Mouse (Mus musculus): ENCODE measurements around the gene Gm9833.

The Gm9833 gene

DNA sequence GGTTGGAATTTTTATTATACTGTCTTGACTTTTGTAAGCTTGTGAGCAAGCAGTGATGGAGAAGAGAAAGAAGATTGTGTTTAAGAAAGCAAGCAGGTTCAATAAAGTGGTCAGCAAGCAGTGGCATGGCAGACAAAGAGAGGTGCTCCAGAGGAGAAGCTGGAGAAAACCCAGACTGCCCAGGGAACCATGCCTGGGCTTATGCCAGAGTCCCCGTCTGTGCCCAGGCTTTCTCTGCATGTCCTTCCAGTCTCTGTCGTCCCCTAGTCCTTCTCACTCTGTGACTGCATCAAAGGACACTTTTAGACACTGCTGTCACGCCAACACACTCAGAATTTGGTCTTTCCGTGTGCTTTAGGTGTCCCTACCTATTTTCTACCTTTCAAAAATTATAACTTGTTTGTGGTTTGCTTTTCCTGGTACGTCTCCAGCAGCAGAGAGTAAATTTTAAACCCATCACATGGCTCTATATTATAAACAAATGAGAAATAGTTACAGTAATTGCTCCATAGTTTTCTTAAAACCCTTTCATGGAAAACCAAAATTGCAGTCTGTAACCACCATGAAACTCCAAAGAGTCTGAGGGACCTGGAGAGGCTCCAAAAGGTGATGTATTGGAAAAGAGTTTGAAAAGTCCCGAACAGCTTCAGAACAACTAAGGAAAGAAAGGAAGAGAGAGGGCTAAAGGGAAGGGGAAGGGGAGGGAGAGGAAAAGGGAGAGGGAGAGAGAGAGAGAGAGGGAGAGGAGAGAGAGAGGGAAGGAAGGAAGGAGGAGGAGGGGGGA, 34.2 kb downstream of the Gm9833 start:
- DNase-seq (ENCODE audit: low spot score in 2 of 2), result no peak

DNA sequence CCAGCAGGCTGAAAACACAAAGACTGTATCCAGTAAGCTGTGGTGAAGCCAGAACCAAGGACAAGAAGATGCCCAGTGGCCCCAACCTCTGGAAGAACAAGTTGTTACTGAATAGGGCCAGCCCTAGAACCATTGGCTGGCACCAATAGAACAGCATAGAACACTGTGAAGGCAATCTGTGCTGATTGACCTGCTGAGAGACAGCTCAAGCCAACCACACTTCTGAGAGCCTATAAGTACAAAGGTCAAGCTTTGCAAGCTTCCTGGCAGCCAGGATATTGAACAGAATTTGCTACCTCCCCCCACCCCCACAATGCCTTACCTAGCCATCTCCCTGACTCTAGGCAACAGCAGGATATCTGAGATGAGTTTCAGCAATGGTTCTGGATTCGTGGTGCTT, 35.7 kb downstream of the Gm9833 start:
- DNase-seq (ENCODE audit: low spot score in 2 of 2), result no peak

DNA sequence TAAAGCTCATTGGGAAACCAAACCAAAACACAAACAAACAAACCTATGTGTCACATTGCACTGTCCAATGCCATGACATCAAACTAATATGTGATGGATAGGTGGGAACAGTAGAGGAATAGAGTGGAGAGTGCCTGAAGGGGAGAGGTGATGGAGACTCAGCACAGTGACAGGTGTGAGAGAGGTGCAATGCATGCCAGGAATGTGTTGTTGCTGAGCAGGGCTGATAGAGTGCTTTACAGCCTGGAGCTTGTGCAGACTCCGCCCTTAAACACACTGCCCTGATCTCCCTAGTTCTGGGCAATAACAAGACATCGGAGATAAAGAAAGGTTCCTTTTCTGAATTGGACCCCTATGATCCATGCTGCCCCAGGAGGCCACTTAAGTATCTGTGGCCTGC, 36.2 kb downstream of the Gm9833 start:
- no peak for DNase-seq (ENCODE audit: low spot score in 2 of 2)

DNA sequence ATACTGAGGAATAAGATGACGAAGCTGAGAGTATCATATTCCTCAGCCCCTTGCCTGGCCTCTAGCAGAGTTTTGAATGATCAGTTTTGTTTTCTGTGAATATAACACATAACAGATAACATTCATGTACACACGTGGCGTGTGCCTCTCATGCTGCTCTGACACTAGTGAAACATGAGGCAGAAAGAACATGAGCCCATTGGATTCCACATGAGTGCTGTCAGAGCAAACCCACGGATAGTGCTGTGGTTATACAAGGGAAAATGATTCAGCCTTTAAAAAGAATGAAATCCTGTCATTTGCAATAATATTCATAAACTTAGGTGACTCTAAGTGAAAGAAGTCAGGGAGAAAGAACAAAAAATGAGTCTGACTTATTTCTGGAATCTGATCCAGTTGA, 37.4 kb downstream of the Gm9833 start:
- DNase-seq (ENCODE audit: low spot score in 2 of 2), result no peak

- DNase-seq (ENCODE audit: low spot score in 2 of 2), result no peak
Measured at GRCm38 (mm10) chr3:10126036-10126435, 38.1 kb downstream of the Gm9833 start.

DNA sequence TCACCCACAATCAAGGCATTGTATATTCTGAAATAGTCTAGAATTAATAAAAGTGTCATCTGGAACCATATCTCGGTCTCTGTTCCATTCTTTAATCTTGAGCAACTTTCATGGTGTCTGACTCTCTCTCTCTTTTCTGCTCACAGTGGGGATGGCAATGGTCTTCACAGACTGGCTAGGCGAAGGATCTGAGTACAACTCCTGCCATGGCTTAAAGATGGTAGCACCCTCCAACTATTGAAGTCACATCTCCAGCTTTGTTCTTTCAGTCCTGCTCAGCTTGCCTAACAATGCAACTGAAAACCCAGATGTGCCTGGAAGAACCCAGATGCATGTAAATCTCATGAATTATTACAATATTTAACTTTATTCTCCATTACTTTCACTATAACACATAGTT, 38.6 kb downstream of the Gm9833 start:
- no peak for DNase-seq (ENCODE audit: low spot score in 2 of 2)

- DNase-seq (ENCODE audit: low spot score in 2 of 2), result peak; percentile 12 to 29
Measured at GRCm38 (mm10) chr3:10126952-10127351, 39.0 kb downstream of the Gm9833 start.

DNA sequence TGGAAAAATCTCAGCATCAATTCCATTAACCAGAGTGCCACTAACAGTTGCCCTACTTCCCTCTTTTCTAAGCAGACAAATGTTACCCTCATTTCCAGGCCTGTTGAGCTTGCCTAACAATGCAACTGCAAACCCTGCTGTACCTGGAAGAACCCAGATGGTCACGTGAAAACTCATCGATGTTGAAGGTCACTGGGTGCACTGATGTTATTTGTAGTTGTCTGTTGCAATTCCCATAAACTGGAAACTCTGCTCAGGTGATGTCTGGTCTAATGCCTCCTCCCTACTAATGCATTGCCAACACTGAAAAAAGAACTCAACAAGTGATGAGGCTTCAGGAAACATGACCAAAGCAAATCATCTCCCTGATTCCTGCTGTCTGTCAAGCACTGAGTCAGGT, 39.6 kb downstream of the Gm9833 start:
- no peak for DNase-seq (ENCODE audit: low spot score in 2 of 2)
